Mouse (Mus musculus) CH12.LX (cell line): ENCODE results near the gene Wbp2. TPM values are rescaled to one million over a fixed set of nuclear protein-coding genes. Genes with fewer than 3 reads are reported as not detected.

Experiments
- DNase-seq: peaks from one replicate; pipeline ENCODE4 v3.0.0-alpha.2; 2013; ENCODE audit errors: extremely low read depth
- H3K27ac ChIP-seq: 2 replicates; pipeline ENCODE4 v1.5.1; 2012; ENCODE audit warnings: low read depth, mild to moderate bottlenecking, control low read depth, moderate library complexity; ENCODE audit not compliant: insufficient read depth
- H3K27me3 ChIP-seq: replicated peaks from 2 replicates; pipeline ENCODE3; 2012; ENCODE audit warnings: inconsistent platforms
- H3K36me3 ChIP-seq, 2 experiments: replicated peaks in 1 of 2; 2 replicates each; pipeline versions ENCODE3 to v1.6.1; 2012; ENCODE audit warnings: inconsistent platforms in 1 of 2, low read length in 1 of 2, mild to moderate bottlenecking in 1 of 2, mixed read lengths in 1 of 2, moderate library complexity in 1 of 2; ENCODE audit not compliant: control insufficient read depth in 1 of 2, insufficient read depth in 1 of 2
- H3K4me1 ChIP-seq, 2 experiments: 2 replicates each; pipeline ENCODE4 v1.6.1; 2012; ENCODE audit warnings: inconsistent platforms in 1 of 2, moderate library complexity in 1 of 2; ENCODE audit not compliant: insufficient read depth in 2 of 2, control insufficient read depth in 1 of 2
- H3K4me2 ChIP-seq: 2 replicates; pipeline ENCODE4 v1.6.1; 2012; ENCODE audit warnings: low read depth, mild to moderate bottlenecking, control low read depth; ENCODE audit not compliant: poor library complexity, insufficient read depth, severe bottlenecking
- H3K4me3 ChIP-seq, 3 experiments: fragments of 150-350 bp in 1 of 3; sonication (generic) in 1 of 3; replicated peaks in 1 of 3; 2 replicates each; pipeline versions ENCODE3 to v1.5.1; 2011 to 2012; ENCODE audit warnings: low read depth in 2 of 3, low read length in 2 of 3, mild to moderate bottlenecking in 2 of 3, moderate library complexity in 2 of 3, control low read depth in 1 of 3, improper control_type of control experiment in 1 of 3, inconsistent platforms in 1 of 3, mixed read lengths in 1 of 3; ENCODE audit not compliant: poor library complexity in 1 of 3
- H3K79me2 ChIP-seq: replicated peaks from 2 replicates; pipeline ENCODE4 v1.6.1; 2012; ENCODE audit warnings: mild to moderate bottlenecking, moderate library complexity; ENCODE audit not compliant: control insufficient read depth, poor library complexity, insufficient read depth, severe bottlenecking; ENCODE audit errors: extremely low read depth
- H3K9ac ChIP-seq: 2 replicates; pipeline ENCODE4 v1.6.1; 2012; ENCODE audit warnings: low read depth, mild to moderate bottlenecking, control low read depth, moderate library complexity; ENCODE audit not compliant: insufficient read depth
- H3K9me3 ChIP-seq: replicated peaks from 2 replicates; pipeline ENCODE3; 2012; ENCODE audit warnings: low read length, inconsistent platforms, mixed read lengths
- BHLHE40 ChIP-seq: IDR thresholded peaks from 2 replicates; pipeline ENCODE4 v1.6.1; 2011; ENCODE audit warnings: mild to moderate bottlenecking, low read depth, low read length, improper control_type of control experiment
- CHD2 ChIP-seq: IDR thresholded peaks from 2 replicates; pipeline ENCODE4 v1.6.1; 2011; ENCODE audit warnings: low read length, improper control_type of control experiment
- E2F4 ChIP-seq: IDR thresholded peaks from 2 replicates; pipeline ENCODE4 v1.6.1; 2011; ENCODE audit warnings: low read depth, low read length, improper control_type of control experiment; ENCODE audit not compliant: insufficient replicate concordance
- ELF1 ChIP-seq: IDR thresholded peaks from 2 replicates; pipeline ENCODE4 v1.6.1; 2014; ENCODE audit warnings: low read depth, mild to moderate bottlenecking, inconsistent platforms, low read length, improper control_type of control experiment
- EP300 ChIP-seq: IDR thresholded peaks from 2 replicates; pipeline ENCODE4 v1.6.1; 2011; ENCODE audit warnings: low read length, improper control_type of control experiment
- ETS1 ChIP-seq: conservative IDR thresholded peaks from 2 replicates; pipeline ENCODE4 v1.6.1; 2012; ENCODE audit warnings: low read depth, mild to moderate bottlenecking, inconsistent platforms, low read length, improper control_type of control experiment, moderate library complexity
- GABPA ChIP-seq: IDR thresholded peaks from 2 replicates; pipeline ENCODE4 v1.6.1; 2012; ENCODE audit warnings: low read depth, low read length, improper control_type of control experiment, inconsistent platforms; ENCODE audit not compliant: insufficient replicate concordance
- HCFC1 ChIP-seq: IDR thresholded peaks from 2 replicates; pipeline ENCODE4 v1.6.1; 2012; ENCODE audit warnings: low read depth, mild to moderate bottlenecking, inconsistent platforms, low read length, improper control_type of control experiment
- IRF4 ChIP-seq: IDR thresholded peaks from 2 replicates; pipeline ENCODE4 v1.6.1; 2014; ENCODE audit warnings: low read depth, mild to moderate bottlenecking, inconsistent platforms, low read length, improper control_type of control experiment
- JUN ChIP-seq: IDR thresholded peaks from 2 replicates; pipeline ENCODE4 v1.6.1; 2011; ENCODE audit warnings: low read depth, mild to moderate bottlenecking, low read length, improper control_type of control experiment, moderate library complexity; ENCODE audit not compliant: insufficient read depth
- KAT2A ChIP-seq: IDR thresholded peaks from 2 replicates; pipeline ENCODE4 v1.6.1; 2012; ENCODE audit warnings: low read length, improper control_type of control experiment, inconsistent platforms; ENCODE audit not compliant: insufficient replicate concordance
- MAFK ChIP-seq: IDR thresholded peaks from 2 replicates; pipeline ENCODE4 v1.6.1; 2011; ENCODE audit warnings: low read length, improper control_type of control experiment; ENCODE audit not compliant: insufficient replicate concordance
- MEF2A ChIP-seq: IDR thresholded peaks from 2 replicates; pipeline ENCODE4 v1.6.1; 2014; ENCODE audit warnings: low read depth, mild to moderate bottlenecking, inconsistent platforms, low read length, improper control_type of control experiment, borderline replicate concordance
- MYC ChIP-seq: IDR thresholded peaks from 2 replicates; pipeline ENCODE4 v1.6.1; 2011; ENCODE audit warnings: low read depth, mild to moderate bottlenecking, improper control_type of control experiment, low read length
- NELFE ChIP-seq: IDR thresholded peaks from 2 replicates; pipeline ENCODE4 v1.6.1; 2011; ENCODE audit warnings: low read depth, low read length, improper control_type of control experiment
- NRF1 ChIP-seq: IDR thresholded peaks from 2 replicates; pipeline ENCODE4 v1.6.1; 2014; ENCODE audit warnings: low read depth, mild to moderate bottlenecking, inconsistent platforms, low read length, improper control_type of control experiment, moderate library complexity
- RAD21 ChIP-seq: IDR thresholded peaks from 2 replicates; pipeline ENCODE4 v1.6.1; 2011; ENCODE audit warnings: low read depth, mild to moderate bottlenecking, low read length, improper control_type of control experiment, moderate library complexity
- RCOR1 ChIP-seq: conservative IDR thresholded peaks from 2 replicates; pipeline ENCODE4 v1.6.1; 2012; ENCODE audit warnings: low read depth, mild to moderate bottlenecking, inconsistent platforms, low read length, improper control_type of control experiment
- SMC3 ChIP-seq: IDR thresholded peaks from 2 replicates; pipeline ENCODE4 v1.6.1; 2011; ENCODE audit warnings: low read depth, low read length, improper control_type of control experiment
- TCF12 ChIP-seq: IDR thresholded peaks from 2 replicates; pipeline ENCODE4 v1.6.1; 2014; ENCODE audit warnings: low read depth, mild to moderate bottlenecking, inconsistent platforms, low read length, improper control_type of control experiment
- USF1 ChIP-seq: IDR thresholded peaks from 2 replicates; pipeline ENCODE4 v1.6.1; 2014; ENCODE audit warnings: low read depth, mild to moderate bottlenecking, inconsistent platforms, low read length, improper control_type of control experiment
- ZC3H11A ChIP-seq: IDR thresholded peaks from 2 replicates; pipeline ENCODE4 v1.6.1; 2012; ENCODE audit warnings: low read depth, mild to moderate bottlenecking, inconsistent platforms, low read length, improper control_type of control experiment
- ZKSCAN1 ChIP-seq: IDR thresholded peaks from 2 replicates; pipeline ENCODE4 v1.6.1; 2012; ENCODE audit warnings: low read depth, inconsistent platforms, low read length, improper control_type of control experiment, borderline replicate concordance
- dilution Hi-C: fragments of 300-500 bp; cut with MboI; formaldehyde crosslinking; loops from 2 replicates; pipeline ENCODE4 v1.14.3; 2020; ENCODE audit warnings: low sequenced_read_pairs; ENCODE audit not compliant: extremely low pct_unique_long_range_greater_than_20kb, extremely low pct_ligation_motif_present
- in situ Hi-C: fragments of 300-500 bp; cut with MboI; formaldehyde crosslinking; loops from 3 replicates; pipeline ENCODE4 v1.14.3; 2019; ENCODE audit warnings: low sequenced_read_pairs, low pct_ligation_motif_present, low pct_unique_long_range_greater_than_20kb, mixed read lengths
- polyA plus RNA-seq: library from polyadenylated mRNA; unstranded; fragments of >175 nt; gene quantifications from 2 replicates; pipeline ENCODE4 v1.2.1, GENCODE M21; 2012; ENCODE audit warnings: low read depth; ENCODE audit not compliant: insufficient read length
- total RNA-seq, 2 experiments: library from RNA; depleted of rRNA; stranded (reverse); fragments of 300-350 nt in 1 of 2; fragments of >200 nt in 1 of 2; gene quantifications; 2 replicates each; pipeline ENCODE4 v1.2.3; 2012 to 2014

Gene Wbp2
- total and polyA plus RNA-seq, 3 experiments: 15.2 to 97.1 (median 30.7) TPM

DNA sequence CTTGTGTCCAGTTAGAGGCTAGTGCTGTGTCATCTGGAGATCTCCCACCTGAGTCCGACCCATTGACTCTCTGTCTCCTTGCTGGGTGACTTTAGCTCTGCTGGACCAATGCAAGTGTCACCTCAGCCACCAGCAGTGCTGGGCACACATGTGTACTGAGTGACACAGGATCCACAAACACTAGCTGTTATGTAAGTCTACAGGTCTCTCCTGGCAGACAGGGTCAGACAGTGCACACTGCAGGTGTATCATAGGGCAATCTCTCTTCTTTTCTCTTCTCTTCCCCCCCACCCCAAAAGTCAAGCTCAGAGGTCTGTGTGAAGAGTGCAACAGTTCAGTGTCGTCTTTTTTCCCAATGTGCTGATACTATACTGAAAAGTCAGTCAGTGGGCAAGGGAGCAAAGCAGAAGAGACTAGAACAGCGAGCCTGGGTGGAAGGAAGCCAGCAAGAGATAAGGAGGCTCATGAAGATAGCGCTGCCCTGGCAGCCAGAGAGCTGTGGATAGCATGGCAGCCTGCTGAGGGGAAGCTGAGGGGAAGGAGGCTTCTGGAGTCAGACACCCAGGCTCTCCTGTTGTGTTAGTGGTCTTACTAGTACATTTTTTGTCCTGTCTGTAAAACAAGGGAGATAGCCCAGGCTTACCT lies 29.4 kb downstream of the Wbp2 start:
- Histone ChIP-seq H3K9ac (no peak overlapping the region), H3K79me2 (no peaks in the 10 kb centered on the region), H3K27ac (no peak overlapping the region), H3K9me3 (no peaks in the 10 kb centered on the region), H3K27me3 (no peaks in the 10 kb centered on the region), H3K36me3 (peaks cover 95 to 100% of the 10 kb centered on the region in 2 experiments), H3K4me3 (no peak overlapping the region), H3K4me1 (peaks cover 0 to 27% of the 10 kb centered on the region in 2 experiments; a peak in 2 of 4 replicates), H3K4me2 (no peak overlapping the region)
- no peak for DNase-seq
- in situ Hi-C loops: no loop called here
- no peak for TF ChIP-seq NELFE
- no peak for TF ChIP-seq MAFK
- TF ChIP-seq RAD21: no peak
- TF ChIP-seq GABPA: no peak
- TF ChIP-seq ZC3H11A: no peak
- no peak for TF ChIP-seq ETS1
- TF ChIP-seq RCOR1: no peak
- no peak for TF ChIP-seq MEF2A
- TF ChIP-seq CHD2: no peak
- no peak for TF ChIP-seq MYC
- dilution Hi-C loops: no loop called here

DNA sequence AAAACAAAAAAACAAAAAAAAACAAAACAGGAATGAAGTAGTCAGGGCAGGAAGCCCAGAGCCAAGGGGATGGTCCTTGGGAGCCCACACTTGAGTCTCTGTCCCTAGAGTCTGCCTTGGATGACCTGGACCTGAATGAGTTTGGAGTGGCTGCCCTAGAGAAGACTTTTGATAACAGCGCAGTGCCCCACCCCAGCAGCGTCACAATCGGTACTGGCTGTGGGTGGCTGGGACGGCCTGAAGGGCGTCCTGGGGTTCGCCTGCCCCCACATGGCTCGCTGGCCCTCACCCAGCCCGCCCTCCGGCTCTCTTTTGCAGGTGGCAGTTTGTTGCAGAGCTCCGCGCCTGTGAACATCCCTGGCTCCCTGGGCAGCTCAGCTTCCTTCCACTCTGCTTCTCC lies 30.9 kb downstream of the Wbp2 start:
- no peak overlapping the region for H3K4me2 ChIP-seq
- in situ Hi-C loops: no loop called here
- no peak overlapping the region for H3K27ac ChIP-seq
- TF ChIP-seq SMC3 (no peak), EP300 (no peak)
- TF ChIP-seq, all 38 proteins: peak for 0
- H3K4me3 ChIP-seq: no peak overlapping the region
- H3K9me3 ChIP-seq: no peaks in the 10 kb centered on the region
- dilution Hi-C loops: no loop called here
- no peak overlapping the region for H3K9ac ChIP-seq
- no peaks in the 10 kb centered on the region for H3K27me3 ChIP-seq
- H3K36me3 ChIP-seq: peaks cover 93 to 97% of the 10 kb centered on the region in 2 experiments
- H3K79me2 ChIP-seq: no peaks in the 10 kb centered on the region
- H3K4me1 ChIP-seq: peaks cover 0 to 13% of the 10 kb centered on the region in 2 experiments; a peak in 2 of 4 replicates
- no peak for DNase-seq

DNA sequence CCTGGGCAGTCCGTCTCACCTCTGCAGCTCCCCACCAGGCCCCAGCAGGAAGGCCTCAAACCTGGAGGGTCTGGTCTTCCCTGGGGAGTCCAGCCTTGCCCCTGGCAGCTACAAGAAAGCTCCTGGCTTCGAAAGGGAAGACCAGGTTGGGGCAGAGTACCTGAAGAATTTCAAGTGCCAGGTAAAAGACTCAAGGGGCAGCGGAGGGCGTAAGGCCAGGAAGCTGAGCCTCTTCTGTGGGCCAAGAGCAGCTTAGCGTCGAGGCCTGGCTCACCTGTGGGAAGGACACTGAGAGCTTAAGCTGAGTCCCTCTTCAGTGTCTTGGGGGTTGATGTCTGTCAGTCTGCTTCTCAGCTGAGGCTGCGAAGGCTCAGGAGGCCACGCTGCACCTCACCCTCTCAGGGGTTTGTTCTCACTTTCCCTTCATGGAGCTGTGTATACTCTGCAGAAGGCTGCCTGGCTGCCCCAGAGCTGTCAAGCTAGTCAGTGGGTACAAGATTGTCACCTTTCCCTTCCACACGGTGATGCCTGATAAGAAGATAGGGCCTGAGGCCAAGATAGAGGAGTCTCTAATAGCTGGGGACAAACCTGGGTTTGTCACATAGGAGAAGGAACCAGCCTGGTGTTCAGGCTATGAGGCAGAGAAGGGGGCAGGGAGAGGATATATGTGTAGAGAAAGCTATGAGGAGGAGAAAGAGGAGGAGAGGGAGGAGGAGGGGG lies 33.1 kb downstream of the Wbp2 start:
- Histone ChIP-seq H3K36me3 (peaks cover 93 to 97% of the 10 kb centered on the region in 2 experiments), H3K9ac (no peak overlapping the region), H3K27me3 (no peaks in the 10 kb centered on the region), H3K79me2 (no peaks in the 10 kb centered on the region), H3K27ac (no peak overlapping the region), H3K4me3 (no peak overlapping the region), H3K4me1 (peaks cover 3 to 16% of the 10 kb centered on the region in 2 experiments; a peak in 2 of 4 replicates), H3K4me2 (no peak overlapping the region), H3K9me3 (peaks cover 6% of the 10 kb centered on the region)
- no peak for DNase-seq
- TF ChIP-seq NRF1 (no peak), USF1 (no peak), JUN (no peak), RAD21 (no peak), ETS1 (no peak), E2F4 (no peak), ELF1 (no peak), SMC3 (no peak), MEF2A (no peak), BHLHE40 (no peak), KAT2A (no peak), IRF4 (no peak), TCF12 (no peak), ZKSCAN1 (no peak), HCFC1 (no peak)
- dilution Hi-C loops: no loop called here
- in situ Hi-C loops: no loop called here
